Mouse (Mus musculus) lung, postnatal 14 days (tissue): Measurements from ENCODE around the gene Nckap5.

Experiments used
- DNase-seq: peaks from one replicate; pipeline ENCODE4 v3.0.0; 2021

Nckap5 gene

DNA sequence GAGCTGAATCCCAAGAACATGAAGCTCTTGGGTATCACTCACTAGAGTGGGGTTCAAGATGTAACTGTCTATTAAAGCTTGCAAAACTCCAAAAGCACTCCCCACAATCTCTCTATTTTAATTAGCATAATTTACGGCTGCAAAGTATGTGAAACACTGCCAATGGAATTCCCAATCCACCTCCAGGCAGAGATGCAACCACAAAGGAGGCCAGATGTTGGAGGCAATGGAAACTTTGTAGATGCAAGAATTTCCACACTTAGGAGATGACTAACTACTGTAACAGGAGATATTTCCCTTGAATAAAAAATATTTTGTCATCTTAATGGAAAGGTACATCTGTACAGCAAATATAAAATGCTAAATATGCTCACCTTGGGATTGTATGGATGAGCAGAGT is 295.1 kb downstream of the Nckap5 start:
- DNase-seq = no peak

DNA sequence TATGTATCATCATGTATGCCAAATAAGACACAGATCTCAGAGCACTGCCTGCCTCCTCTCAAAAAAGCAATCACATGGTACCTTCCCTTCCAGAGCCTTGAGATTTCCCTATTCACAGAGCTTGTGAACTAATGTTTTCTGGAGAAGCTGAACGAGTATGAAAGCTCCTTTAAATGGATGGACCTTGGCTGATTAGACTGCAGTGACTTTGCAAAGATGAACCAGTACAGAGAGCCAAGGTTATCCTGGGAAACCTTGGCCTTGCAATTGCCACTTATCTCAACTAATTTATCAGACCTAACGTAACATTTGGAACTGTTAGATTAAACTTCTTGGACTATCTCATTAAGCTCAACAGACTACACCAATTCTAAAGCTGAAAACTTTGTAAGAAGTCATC is 296.6 kb downstream of the Nckap5 start:
- DNase-seq = no peak

DNA sequence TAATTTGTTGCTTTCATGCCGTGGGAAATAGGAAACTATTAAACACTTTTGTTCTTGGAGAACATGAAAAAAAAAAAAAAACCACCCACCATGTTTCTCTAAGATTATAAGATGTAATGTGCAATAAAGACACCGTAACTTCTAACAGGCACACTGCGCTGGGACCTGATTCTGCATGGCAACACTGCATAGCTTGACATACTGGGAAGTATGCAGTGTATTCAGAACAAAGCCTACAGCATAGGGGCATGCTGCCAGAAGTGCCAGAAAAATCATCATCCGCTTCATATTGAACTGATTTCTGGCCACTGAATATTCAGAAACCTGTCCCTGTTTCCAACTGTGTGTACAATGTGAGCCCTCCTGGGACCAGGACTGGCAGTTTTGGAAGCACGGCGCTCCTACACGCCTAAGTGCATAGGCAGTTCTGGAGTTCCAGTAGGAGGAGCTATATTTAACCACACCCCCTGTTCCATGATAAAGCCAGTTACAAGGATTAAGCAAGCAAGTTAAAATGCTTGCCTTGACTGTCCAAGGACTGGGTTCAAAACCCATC is 302.5 kb downstream of the Nckap5 start:
- DNase-seq = no peak

DNA sequence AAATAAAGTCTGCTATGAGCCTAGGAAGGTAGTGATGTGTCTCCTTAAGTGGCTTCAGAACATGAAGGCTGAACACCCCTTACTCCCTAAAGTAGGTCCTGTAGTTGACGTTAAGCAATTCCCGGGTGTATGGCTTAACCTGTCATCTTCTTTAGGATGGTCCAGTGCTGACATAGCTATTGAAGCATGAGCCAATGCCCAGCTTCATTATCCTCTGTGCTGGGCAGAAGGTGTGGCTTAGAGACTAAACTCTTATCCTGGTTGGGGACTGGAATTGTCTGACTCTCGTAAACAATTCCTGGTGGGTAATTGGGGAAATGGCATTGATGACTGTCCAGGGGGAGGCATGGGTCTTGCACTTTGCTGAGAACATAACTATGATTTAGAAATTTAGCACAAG is 312.5 kb downstream of the Nckap5 start:
- no peak for DNase-seq

DNA sequence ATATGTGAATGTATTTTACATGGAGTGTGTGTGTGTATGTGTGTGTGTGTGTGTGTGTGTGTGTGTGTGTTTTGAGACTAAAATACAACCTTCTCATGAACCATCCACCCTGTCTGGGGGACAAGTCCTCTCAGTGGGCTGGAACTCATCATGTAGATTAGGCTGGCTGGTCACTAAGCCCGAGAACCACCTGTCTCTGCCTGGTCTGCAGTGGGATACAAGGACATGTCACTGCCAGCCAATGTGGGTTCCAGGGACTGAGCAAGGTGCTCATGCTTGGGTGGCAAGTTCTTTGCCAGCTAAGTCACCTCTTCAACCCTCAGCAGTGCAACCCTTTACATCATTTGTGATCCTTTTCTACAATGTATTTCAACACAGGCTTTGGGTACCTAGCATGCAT is 313.2 kb downstream of the Nckap5 start:
- DNase-seq = no peak

DNA sequence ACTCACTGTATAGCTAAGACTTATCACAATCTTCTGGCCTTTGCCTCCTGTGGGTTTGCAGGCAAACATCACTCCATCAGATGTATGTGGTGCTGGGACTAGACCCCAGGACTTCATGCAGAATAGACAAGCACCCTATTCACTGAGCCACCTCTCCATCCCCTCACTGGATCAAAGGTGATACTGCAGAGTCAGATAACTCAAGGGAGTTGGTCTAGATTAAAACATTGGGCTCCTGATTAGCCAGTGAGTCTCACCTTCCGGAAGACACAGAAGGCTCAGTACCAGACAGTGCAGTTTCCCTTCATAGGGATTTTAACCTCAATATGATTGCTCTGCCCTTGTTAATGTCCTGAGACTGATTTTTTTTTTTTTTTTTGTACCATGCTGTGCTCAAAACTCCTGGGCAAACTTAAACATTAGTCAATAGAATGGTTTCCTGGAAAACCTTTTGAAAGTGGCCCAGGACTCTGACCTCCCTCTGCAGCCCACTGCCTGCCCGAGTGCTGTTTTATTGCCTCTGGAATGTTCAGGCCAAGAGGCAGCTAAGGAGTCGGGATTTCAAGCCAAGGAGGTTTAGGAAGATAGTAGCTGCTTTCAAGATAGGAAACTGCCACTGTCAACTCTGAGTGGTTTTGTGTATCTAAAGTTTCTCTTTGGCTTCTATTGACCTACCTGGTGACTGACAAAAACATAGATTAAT is 315.4 kb downstream of the Nckap5 start:
- no peak for DNase-seq

DNA sequence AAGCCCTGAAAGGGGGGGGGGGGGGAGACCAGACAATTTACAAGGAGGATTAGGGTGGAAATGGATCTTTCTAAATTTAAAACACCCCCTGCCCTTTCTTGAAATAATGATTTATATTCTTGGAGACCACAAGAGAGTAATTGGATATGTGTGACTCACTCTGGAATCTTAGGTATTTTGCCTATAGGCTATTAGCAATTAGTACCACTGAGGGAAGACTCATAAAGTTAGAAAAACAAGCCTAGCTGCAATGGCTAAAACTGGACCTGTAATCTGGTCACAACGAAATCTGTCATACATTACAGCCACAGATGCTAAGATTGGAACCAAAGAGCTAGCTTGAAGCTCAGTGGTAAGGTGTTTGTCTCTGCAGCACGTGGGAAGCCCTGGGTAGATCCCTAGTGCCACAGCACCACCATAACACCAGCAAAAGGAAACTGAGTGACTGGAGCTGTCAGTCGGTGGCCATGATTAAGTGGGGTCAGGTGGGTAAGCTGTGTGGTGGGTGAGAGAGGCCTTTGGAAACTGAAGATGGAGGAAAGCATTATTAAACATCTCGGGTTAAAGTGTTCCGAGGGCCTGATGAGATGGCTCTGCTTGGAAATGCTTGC is 318.7 kb downstream of the Nckap5 start:
- DNase-seq = no peak

DNA sequence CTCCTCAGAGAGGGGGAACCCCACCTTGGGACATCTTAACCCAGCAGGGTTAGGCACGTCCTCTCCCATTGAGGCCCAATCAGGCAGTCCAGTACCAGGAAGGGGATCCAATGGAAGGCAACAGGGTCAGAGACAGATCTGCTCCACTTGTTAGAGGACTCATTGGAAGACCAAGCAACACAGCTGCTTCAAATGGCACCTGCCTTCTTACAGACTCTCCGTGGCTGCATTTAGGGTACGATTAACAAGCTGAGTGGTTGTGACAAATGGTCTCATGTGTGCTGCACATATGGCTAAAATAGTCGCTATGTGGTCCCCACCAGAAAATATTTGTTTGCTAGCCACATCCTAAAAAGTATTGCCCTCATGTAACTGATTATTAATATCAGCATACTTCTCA is 325.9 kb downstream of the Nckap5 start:
- DNase-seq = no peak

DNA sequence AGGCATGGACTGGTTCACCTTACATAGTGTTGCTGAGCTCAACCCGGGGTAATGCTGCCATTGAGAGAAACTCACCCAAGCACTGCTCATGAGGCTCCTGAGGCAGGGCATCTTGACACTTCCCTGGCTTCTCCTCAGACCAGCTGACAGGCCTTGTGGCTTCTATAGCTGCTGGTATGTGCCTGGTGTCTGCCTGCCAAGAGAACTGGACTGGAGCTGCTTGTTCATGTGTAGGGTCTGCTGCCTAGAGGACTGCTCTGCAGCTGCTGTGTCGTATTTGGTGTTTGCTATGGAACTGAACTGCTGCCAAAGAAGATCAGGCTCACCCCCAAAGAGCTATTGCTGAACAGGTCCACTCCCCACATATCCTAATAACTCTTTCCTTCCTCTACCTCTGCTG is 327.9 kb downstream of the Nckap5 start:
- no peak for DNase-seq

DNA sequence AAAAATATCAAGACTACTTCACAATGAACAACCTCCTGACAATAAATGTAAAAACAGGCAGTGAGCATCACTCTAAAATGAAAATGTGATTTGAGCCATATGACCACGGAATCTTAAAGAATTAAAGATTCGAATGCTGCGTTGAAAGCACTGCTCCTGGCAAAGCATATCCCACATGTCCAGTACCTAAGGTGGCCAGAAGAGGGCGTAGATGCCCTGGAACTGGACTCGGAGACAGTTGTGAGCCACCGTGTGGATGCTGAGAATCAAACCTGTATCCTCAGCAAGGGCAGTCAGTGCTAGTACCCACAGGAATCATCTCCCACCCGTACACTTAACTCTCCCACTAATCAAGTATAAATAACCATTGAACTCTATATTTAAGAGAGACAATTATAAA is 333.9 kb downstream of the Nckap5 start:
- DNase-seq = no peak

DNA sequence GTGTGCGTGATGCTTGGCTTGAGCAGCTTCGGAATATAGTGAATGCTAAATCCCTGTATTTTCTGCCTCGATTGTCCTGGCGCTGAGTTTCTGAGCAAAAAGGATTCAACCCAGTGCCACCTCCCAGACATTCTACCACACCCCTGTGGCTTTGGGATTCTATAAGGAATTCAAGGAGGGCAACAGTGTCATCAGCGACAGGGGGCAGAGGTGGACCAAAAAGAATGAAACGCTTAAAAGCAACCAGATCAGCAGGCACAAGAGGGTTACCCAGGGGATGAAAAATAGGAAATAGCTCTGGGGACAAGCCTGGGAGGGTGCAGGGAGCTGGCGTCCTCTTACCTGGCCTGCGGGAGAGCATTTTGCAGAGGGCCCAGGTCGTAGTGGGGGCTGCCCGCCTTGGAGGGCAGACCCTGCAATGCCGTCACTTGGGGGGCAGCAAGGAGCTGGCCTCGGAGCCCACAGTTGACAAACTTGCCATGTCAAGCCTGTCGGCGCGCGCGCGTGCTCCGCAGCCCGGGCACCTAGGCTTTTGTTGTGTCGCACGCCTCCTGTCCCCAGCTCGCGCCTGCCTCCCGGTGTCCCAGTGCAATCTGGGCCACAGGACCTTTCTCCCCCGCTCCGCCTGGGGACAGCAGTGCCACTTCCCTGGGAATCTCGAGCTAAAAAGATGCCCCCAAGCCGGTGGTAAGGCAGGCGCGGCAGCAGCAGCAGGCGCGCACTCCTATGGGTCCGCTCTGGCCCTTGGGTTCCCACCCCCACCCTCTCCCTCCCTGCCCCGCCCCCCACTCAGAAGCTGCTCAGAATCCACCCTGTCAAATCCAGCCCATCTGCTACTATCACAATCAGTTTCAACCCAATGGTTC is 338.2 kb downstream of the Nckap5 start:
- DNase-seq = peak; percentile 49

DNA sequence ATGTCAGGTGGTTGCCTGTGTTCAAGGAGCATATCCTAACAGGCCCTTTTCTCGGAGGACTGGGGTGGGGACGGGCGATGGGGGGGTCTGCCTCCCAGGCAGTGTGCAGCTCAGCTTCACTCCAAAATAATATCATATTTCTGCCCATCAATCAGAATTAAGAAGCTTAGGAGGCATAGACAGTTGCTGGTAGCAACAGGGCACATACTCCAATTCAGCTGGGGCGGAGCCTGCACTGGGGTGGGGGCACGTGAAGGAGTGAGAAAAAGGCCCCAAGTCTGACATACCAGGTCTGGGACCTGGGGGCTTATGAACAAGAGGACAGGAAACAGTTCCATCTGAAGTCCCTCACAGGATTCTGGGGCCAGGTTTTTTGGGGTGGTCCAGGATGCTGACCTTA is 339.2 kb downstream of the Nckap5 start:
- no peak for DNase-seq

DNA sequence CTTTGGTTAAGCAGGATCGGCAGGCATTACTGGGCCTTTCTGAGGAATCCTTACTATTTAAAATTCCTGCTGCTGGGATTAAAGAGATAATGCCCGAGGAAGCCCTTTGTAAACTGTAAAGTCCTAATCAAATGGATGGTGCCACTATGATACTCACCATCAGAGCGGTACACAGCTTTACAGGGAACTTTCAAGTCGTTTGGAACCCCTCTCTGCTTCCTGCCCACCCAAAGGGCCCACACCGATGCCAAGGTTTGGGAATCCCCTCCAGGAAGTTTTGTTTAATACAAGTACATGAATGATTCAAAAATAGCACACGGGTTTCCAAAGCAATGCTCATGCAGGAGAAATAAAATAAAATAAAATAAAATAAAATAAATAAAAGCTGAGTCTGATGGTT is 340.3 kb downstream of the Nckap5 start:
- no peak for DNase-seq

DNA sequence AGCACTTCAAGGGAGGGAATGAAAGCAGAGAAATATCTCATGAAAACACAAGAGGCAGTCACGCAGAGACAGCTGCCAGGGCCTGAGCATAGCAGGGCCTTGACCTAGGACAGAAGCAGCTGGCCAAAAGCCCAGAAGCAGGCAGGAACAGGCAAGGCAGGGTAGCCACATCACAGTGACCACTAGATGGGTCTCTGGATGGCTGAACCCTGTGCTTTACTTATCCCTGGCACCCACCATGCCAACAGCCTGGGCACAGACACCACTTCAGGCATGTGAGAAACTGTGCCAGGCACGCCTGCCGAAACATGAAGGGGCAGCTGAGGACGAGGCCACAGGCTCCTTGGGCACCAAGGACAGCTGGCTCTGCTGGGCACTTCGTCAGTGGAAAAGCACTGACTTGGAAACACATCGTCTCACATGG is 345.9 kb downstream of the Nckap5 start:
- DNase-seq = peak; percentile 71

DNA sequence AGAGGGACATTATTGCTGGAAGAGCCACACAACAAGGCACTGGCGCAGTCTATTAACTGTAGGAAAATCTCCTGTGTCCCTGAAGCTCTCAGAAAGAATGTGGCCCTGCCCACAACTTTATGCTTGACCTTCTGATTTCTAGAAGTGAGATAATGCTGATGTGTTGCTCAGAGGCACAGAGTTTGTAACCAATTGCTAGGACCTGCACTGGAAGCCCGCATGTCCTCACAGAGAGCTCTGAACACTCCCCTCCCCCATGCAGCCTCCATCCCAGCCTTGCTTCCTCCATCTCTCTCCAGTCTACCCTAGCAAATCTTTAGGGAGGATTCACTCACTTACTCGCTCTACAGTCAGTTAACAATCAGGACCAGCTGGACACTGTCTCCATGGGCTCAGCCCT is 346.9 kb downstream of the Nckap5 start:
- DNase-seq = no peak

DNA sequence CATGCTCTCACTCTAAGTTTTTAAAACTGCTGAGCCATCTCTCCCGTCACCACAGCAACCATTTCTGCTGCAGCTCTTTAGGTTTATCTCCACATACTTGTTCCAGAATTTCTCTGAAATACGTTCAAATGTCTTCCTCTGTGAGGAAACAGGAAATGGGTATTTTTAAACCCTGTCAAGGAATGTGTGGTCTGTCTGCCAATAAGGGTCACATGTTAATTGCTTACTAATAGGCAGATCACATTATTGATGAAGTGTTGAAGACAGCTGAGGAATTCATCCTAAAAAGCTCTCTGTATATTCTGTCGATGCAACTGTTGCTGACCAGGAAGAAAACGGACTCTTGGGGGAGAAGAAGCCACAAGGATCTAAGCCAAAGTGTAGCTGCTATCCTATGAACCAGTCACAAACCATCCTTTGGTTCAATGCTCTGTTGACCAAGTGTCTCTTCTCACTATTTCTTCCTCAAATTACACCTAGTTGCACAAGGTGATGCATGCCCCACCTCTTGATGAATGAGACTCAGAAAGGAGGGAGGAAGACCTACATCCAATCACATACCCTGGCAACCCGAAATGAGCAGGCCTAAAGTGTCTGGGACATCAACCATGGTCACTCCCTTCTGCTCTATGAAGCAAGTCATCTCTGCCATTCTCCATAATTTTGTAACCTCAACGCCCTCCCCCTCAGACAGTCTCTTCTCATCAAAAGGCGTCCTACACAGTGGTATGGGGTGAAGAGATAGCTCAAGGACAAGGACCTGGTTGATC is 349.0 kb downstream of the Nckap5 start:
- no peak for DNase-seq

DNA sequence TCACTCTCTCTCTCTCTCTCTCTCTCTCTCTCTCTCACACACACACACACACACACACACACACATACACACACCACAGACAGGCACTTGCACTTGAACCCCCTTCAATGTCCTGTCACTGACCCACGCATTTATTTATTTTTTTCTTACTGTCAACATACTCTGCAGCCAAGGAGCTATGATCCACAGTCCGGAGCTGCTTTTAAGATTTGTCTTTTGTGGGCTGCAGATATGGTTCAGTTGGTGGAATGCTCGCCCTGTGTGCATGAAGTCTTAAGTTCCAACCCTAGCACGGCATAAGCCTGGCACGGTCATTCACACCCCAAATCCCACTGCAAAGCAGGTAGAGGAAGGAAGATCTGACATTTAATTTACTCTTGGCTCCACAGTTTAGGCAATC is 357.6 kb downstream of the Nckap5 start:
- DNase-seq = no peak

DNA sequence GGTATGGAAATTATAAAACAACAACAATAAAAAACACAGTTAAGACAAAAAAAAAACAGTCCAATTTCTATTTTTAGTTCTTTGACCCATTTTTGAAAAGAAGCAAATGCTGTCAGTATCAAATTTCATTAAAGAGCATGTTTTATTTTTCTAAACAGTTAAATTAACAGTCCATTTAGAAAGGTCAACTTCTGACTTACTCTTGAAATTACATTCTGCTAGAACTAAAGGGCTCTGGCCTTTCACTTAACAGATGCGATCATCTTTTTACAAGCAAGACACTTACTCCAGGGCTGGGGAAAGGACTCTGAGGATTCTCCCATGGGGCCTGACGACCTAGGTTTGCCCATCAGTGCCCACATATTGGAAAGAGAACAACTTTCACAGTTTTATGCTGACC is 359.2 kb downstream of the Nckap5 start:
- no peak for DNase-seq

DNA sequence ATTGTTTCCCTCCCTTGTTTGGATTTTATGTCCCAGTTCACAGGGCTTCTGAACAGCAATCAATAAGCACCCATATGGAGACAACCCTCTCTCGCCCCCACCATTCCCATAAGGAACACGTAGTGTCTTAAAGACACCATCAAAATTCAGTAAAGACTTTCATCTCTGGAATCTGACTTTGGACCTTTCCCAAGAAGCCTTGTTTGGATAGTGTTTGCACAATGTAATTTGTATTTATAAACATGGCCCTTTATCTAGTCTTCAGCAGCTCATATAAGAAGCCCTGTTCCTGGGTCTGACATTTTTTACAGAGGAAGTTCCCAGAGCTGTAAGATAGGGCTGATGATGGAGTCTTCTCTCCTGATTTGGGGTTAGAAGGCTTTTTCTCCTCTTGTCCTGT is 359.7 kb downstream of the Nckap5 start:
- no peak for DNase-seq

DNA sequence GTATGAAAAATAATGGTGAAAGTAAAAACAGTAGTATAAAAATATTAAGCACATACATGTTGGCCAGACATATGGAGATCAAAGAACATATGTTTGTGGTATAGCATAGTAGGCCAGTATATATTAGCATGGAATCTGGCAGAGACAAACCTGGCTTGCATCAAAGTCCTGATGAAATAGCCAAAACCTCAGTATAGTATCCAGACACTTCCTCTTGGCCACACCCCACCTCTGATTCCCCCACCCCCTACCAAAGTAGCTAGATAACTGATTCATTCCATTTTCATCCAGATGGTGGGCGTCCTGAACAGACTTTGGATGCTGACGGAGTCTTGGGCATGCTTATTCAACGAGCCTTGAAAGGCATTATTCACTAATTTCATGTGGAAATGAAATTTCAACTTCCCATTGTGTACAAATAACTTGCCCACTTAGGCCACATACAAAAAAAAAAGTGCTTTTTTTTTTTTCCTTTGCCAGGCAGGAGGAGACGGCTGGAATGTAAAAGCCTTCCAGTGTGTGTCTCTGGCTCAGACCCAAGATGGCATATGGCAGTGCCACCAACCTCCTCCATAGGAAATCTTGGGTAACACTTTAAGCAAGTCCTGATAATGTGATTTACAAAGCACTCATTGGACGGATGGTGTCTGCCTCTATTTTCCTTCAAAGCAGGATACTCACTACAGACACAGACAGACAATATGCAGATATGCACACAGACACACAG is 360.6 kb downstream of the Nckap5 start:
- DNase-seq = no peak

DNA sequence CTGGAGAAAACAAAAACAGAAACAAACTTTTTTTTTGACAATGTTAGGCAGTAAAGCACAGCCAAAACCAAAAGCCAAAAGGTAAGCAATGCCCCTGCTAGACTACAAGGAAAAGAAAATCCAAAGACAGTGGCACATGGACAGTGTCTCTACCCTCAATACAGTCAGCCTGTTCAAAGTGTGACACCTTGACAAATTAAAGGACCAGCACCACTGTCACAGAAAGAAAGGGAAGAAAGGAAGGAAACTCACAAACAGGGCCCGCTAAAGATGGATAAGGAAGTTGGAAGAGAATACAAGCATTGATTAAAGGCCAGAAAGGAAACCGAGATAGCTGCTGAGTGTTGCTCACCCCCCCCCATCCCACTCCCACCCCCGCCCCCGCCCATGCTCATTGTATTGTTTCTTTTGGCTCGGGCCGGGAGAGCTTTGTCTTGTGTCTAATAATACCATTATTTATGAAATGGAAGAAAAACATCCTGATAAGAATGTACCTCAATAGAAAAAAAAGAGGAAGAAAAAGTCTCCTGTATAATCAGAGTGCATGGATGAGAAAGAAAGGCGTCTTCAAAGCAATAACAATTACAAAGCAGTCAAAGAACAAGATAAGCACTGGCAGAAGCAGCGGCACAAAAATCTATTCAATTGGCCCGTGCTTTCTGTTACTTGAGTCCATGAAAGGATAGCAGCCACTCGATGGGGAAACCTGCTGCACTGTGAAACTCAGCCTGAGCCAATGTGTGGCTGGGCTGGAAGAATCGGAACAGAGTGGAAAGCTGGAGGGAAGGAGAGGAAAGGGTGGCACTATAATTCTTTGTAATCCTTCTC is 368.9 kb downstream of the Nckap5 start:
- DNase-seq = no peak
